12 mouse cellular contexts compared by ENCODE assay signal in genomic region chr19:57478056-57478455, GRCm38 (mm10).
"Had no signal": no experiment of that assay in that cellular context is flagged by ENCODE, and none has a peak within 500 bp of the region (broad histone marks: within the 10 kb centered on the region; RNA-seq: fewer than 3 reads in every experiment).

No protein-coding gene starts in this region.

- H3K4me2 ChIP-seq: liver, embryonic 11.5 days; lung, embryonic 15.5 days; midbrain, embryonic 13.5 days; neural tube, embryonic 13.5 days had no signal

- DNase-seq: kidney, adult 18-20 months; kidney, postnatal 10 days; kidney, postnatal 4 days; lung, postnatal 14 days; right cerebral cortex, postnatal 14 days; thymus, postnatal 14 days had no signal

- H3K9me3 ChIP-seq: limb, embryonic 10.5 days; lung, embryonic 15.5 days; midbrain, embryonic 13.5 days; neural tube, embryonic 13.5 days had no signal

- H3K9ac ChIP-seq: lung, embryonic 15.5 days; midbrain, embryonic 13.5 days; neural tube, embryonic 13.5 days had no signal

- H3K27me3 ChIP-seq: lung, embryonic 15.5 days; midbrain, embryonic 13.5 days; neural tube, embryonic 13.5 days had no signal

- H3K27ac ChIP-seq: layer of hippocampus, adult 2 months; limb, embryonic 10.5 days; lung, embryonic 15.5 days had no signal

- ATAC-seq: midbrain, embryonic 13.5 days had no signal

- H3K36me3 ChIP-seq: lung, embryonic 15.5 days; midbrain, embryonic 13.5 days; neural tube, embryonic 13.5 days had no signal

- H3K4me3 ChIP-seq: layer of hippocampus, adult 2 months; limb, embryonic 10.5 days; lung, embryonic 15.5 days; midbrain, embryonic 13.5 days; neural tube, embryonic 13.5 days had no signal
